8 mouse cellular contexts compared by ENCODE assay signal in the genomic region with DNA sequence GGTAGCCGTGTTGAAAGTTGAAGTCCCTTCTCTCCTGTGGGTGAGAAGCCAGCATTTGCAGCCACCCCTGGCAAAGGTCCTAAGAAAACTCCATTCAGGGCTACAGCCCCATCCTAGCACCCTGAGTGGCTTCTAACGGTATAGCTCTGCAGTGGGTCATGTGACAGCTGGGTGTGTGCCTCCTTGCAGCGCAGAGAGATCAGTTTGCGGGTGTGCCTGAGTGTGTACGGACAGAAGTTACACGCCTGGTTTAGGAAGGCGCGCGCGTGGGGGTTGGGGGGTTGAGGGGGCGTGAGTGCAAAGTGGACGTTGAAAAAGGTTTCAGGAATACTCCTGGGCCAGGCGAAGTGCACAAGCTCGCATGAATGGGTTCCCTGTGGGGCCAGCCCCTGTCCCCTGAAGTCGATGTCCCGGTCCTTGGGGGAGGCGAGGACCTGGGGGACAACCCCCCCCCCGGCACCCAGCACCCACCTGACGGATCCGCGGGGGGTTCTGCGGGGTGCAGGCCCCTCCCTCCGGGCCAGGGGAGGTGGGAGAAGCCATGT. TPM values are rescaled to one million over a fixed set of nuclear protein-coding genes. Genes with fewer than 3 reads are reported as not detected.
DNase-seq lines count a peak whose midpoint lies in the region; ATAC-seq and TF ChIP-seq lines count a peak whose summit lies in the region.

No protein-coding gene starts in this region.

- H3K36me3 ChIP-seq in G1E (replicated peaks): peaks cover 27% of the 10 kb centered on the region
- H3K36me3 ChIP-seq in embryonic facial prominence, embryonic 13.5 days: no peaks in the 10 kb centered on the region
- H3K36me3 ChIP-seq in limb, embryonic 10.5 days: no peaks in the 10 kb centered on the region

- WGBS in embryonic facial prominence, embryonic 13.5 days: 1% methylated on average over 20 of the region's 23 CpGs
- under 1% methylated on average over 23 of the region's 23 CpGs for WGBS in limb, embryonic 10.5 days

- intact Hi-C loops in heart, postnatal 10 days (cut with DNase I): loop anchor here (2.0 to 5.0 kb wide), 2 partner anchors 23 to 46 kb away; no protein-coding TSS in a partner anchor

- peak; percentile 83 for DNase-seq in G1E (ENCODE audit: low spot score)
- peak; percentile 43 for DNase-seq in adrenal gland, postnatal 14 days
- peak; percentile 44 to 50 for DNase-seq in heart, postnatal 10 days
- peak; percentile 51 for DNase-seq in limb, embryonic 10.5 days (ENCODE audit: low spot score)
- peak; percentile 52 for DNase-seq in neural tube, embryonic 10.5 days (ENCODE audit: extremely low spot score, low spot score)
- no peak for DNase-seq in urinary bladder, postnatal 4 days (ENCODE audit: low spot score in 2 of 2)
- no peak for DNase-seq in B cell, adult 2 months

- peak; percentile 94 for ATAC-seq in G1E (ENCODE audit: extremely low read depth, insufficient number of reproducible peaks, low FRiP score, poor library complexity, severe bottlenecking)
- peak; percentile 77; the same call in 1 of the 2 replicates for ATAC-seq in embryonic facial prominence, embryonic 13.5 days (ENCODE audit: insufficient number of reproducible peaks, insufficient read depth, low FRiP score, low TSS enrichment, low read depth)

- H3K4me1 ChIP-seq in G1E (ENCODE audit: insufficient read depth, low read depth, low read length): peaks cover 36% of the 10 kb centered on the region
- peaks cover 14% of the 10 kb centered on the region for H3K4me1 ChIP-seq in embryonic facial prominence, embryonic 13.5 days
- peaks cover 14% of the 10 kb centered on the region for H3K4me1 ChIP-seq in limb, embryonic 10.5 days

- no peaks in the 10 kb centered on the region for H3K27me3 ChIP-seq in G1E (ENCODE audit: insufficient read depth, low read length)
- H3K27me3 ChIP-seq in embryonic facial prominence, embryonic 13.5 days: peaks cover 38% of the 10 kb centered on the region
- peaks cover 43% of the 10 kb centered on the region for H3K27me3 ChIP-seq in limb, embryonic 10.5 days (ENCODE audit: low read depth, poor library complexity, severe bottlenecking)

- peak overlapping the region; percentile 70 for H3K9ac ChIP-seq in embryonic facial prominence, embryonic 13.5 days

- no peak overlapping the region for H3K27ac ChIP-seq in embryonic facial prominence, embryonic 13.5 days
- H3K27ac ChIP-seq in limb, embryonic 10.5 days: peak overlapping the region; percentile 69

- TF ChIP-seq CTCF in G1E (IDR thresholded peaks at IDR 0.05; ENCODE audit: low read depth, low read length): no peak

- no peaks in the 10 kb centered on the region for H3K9me3 ChIP-seq in G1E (replicated peaks)
- no peaks in the 10 kb centered on the region for H3K9me3 ChIP-seq in embryonic facial prominence, embryonic 13.5 days
- no peaks in the 10 kb centered on the region for H3K9me3 ChIP-seq in limb, embryonic 10.5 days (replicated peaks)

- peak overlapping the region; percentile 100 for H3K4me2 ChIP-seq in embryonic facial prominence, embryonic 13.5 days

- H3K4me3 ChIP-seq in G1E (ENCODE audit: low read depth, low read length): peak overlapping the region; percentile 87
- peak overlapping the region; percentile 62 for H3K4me3 ChIP-seq in embryonic facial prominence, embryonic 13.5 days
- peak overlapping the region; percentile 65 for H3K4me3 ChIP-seq in limb, embryonic 10.5 days

RNA-seq across cellular contexts. Expression of gene Ank2, which starts 0.9 kb away (rescaled TPM):
- total RNA-seq in G1E (2014; fragmentation: Nextera tagmentation): 95.5 and 139 TPM in 2 replicates
- total RNA-seq in G1E (2017): 52.9 and 57.8 TPM in 2 replicates
- 18.9 and 25.2 TPM in 2 replicates for polyA plus RNA-seq in G1E (2012)
- 65.5 and 71.9 TPM in 2 replicates for total RNA-seq in adrenal gland, postnatal 14 days (2021)
- polyA plus RNA-seq in embryonic facial prominence, embryonic 13.5 days (2015; fragmentation: Nextera tagmentation; extraction: Ambion mirVana): 33.4 and 37.6 TPM in 2 replicates
- 100 to 1,000 TPM; 289 to 290 TPM for total RNA-seq in heart, postnatal 10 days (2021)
- 12.1 and 15.3 TPM in 2 replicates for polyA plus RNA-seq in limb, embryonic 10.5 days (2016; fragmentation: Nextera tagmentation; extraction: Ambion mirVana)

RNA-seq across cellular contexts. Expression of gene Larp7, which starts 54.9 kb away (rescaled TPM):
- total RNA-seq in G1E (2014; fragmentation: Nextera tagmentation) (76.6 and 86.7 TPM in 2 replicates), G1E (2017) (88.3 and 111 TPM in 2 replicates)
- polyA plus RNA-seq in G1E (2012): 44.9 and 48.0 TPM in 2 replicates
- 23.5 and 25.3 TPM in 2 replicates for total RNA-seq in adrenal gland, postnatal 14 days (2021)
- polyA plus RNA-seq in embryonic facial prominence, embryonic 13.5 days (2015; fragmentation: Nextera tagmentation; extraction: Ambion mirVana): 60.0 and 69.1 TPM in 2 replicates
- 10 to 100 TPM; 30.1 to 32.4 TPM for total RNA-seq in heart, postnatal 10 days (2021)
- 62.7 and 69.4 TPM in 2 replicates for polyA plus RNA-seq in limb, embryonic 10.5 days (2016; fragmentation: Nextera tagmentation; extraction: Ambion mirVana)

RNA-seq across cellular contexts. Expression of gene Zgrf1, which starts 55.0 kb away (rescaled TPM):
- total RNA-seq in G1E (2014; fragmentation: Nextera tagmentation) (84.1 and 106 TPM in 2 replicates), G1E (2017) (33.4 and 36.5 TPM in 2 replicates)
- 1.6 and 2.4 TPM in 2 replicates for polyA plus RNA-seq in G1E (2012)
- 2.8 and 3.2 TPM in 2 replicates for total RNA-seq in adrenal gland, postnatal 14 days (2021)
- 12.0 and 12.2 TPM in 2 replicates for polyA plus RNA-seq in embryonic facial prominence, embryonic 13.5 days (2015; fragmentation: Nextera tagmentation; extraction: Ambion mirVana)
- total RNA-seq in heart, postnatal 10 days (2021): 1 to 10 TPM; 2.7 to 3.2 TPM
- polyA plus RNA-seq in limb, embryonic 10.5 days (2016; fragmentation: Nextera tagmentation; extraction: Ambion mirVana): 18.9 and 21.0 TPM in 2 replicates

Comparison
In these comparisons a context has a peak if more than half of its experiments do, and no peak if none do; other contexts are left out.
1. DNase-seq: peak in G1E (single experiment), adrenal gland, postnatal 14 days (single experiment), heart, postnatal 10 days (2 of 2), limb, embryonic 10.5 days (single experiment) and neural tube, embryonic 10.5 days (single experiment); none in urinary bladder, postnatal 4 days (0 of 2) and B cell, adult 2 months (0 of 2).
2. Peak in every context shown above with its lines, with median percentiles within 50 percentile points of each other: H3K4me3 ChIP-seq.